Mouse (Mus musculus) cerebellum, adult 8-10 months (tissue): ENCODE data around the gene Csnk1g1.

Experiments
- DNase-seq: peaks from one replicate; pipeline ENCODE4 v3.0.0; 2022

Csnk1g1 gene

DNA sequence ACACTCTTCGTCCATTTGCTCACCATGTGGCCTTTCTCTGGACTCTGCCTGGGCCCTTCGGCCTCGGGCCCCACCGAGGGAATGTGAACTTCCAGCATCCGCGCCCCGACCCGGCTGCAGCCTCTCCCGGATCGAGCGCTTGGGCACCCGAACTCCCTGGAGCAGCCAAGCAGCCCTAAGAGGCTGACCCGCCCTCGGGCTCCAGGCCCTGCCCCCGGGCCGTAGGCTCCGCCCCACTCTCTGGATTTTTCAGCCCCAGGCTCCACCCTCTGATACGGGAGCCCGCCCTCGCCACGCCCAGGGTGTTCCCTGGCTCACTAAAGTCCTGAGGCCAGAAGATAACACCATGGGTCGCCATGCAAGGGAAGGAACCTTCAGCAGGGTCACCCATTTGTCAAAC is 160.9 kb downstream of the Csnk1g1 start, which contains the start of gene Snx22:
TSS of gene Snx22 (minus strand) at position 137 of the 400 bp plus-strand sequence.
- DNase-seq, result peak; percentile 85

GRCm38 (mm10) chr9:66070151-66070550 is 161.4 kb downstream of the Csnk1g1 start:
- DNase-seq, result no peak

DNA sequence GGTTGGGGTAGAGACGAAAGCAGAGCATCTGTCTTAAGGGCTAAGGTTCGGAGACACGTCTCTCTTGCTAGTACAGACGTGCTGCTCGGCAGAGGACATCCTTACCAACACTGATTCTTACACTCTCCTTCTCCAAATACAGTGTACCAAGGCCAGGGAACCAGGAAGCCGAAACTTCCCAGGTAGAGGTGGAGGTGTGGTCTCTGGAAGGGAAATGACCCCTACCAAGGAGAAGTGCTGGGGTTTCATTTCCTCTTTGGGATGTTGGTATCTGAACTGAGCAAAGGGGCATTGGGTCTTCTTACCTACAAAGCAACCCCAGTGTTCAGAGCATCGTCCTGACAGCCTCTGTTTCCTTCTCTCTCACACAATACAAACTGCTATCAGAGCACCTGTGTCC is 164.0 kb downstream of the Csnk1g1 start:
- no peak for DNase-seq

DNA sequence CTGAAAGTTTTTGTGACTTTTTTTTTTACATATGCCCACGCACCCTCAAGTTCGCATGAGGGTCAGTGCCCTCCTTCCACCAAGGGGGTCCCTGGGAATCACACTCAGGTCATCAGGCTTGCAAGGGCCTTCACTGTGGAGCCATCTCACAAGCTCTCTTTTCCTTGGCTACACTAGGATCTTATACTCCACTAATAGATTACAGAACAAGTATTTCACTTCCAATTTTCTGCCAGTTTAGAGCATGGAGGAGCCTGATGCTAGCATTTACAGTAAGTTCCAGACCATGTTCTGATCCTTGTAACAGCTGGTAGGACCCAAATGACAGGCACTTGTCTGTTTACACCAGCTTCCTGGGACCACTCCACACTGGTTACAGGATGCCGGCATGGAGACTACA is 169.3 kb downstream of the Csnk1g1 start:
- DNase-seq, result no peak

- no peak for DNase-seq
Observed at GRCm38 (mm10) chr9:66078493-66078892, 169.8 kb downstream of the Csnk1g1 start.

DNA sequence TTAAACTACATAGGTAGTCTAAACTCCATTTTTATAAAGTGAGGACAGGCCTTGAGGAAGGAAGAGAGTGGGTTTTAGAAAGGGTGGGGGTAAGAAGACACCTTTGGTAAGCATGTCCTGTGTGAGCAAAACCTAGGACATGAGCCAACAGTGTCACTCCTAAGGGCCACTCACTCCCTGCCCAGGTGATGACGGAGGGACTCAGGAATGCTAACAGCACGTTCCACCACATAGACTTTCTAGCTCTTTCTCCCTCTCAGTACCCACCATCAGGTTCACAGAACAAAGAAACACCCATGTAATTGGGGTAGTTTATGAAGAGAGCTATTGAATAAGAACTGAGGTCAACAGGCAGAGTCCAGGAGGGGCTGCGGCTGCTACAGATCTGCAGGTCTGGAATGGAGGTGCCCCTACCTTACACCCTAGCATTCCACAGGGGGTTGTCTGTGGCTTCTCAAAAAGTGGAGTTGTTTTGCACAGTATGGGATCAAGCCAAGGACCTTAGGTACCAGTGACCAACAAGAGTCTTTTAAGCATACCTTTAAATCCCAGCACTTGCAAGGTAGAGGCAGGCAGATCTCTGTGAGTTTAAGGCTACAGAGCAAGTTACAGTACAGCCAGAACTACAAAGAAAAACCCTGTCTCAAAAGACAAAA is 172.2 kb downstream of the Csnk1g1 start:
- no peak for DNase-seq

- DNase-seq, result no peak
Observed at GRCm38 (mm10) chr9:66081999-66082398, 173.3 kb downstream of the Csnk1g1 start.

GRCm38 (mm10) chr9:66084171-66084570 is 175.4 kb downstream of the Csnk1g1 start:
- DNase-seq, result no peak

GRCm38 (mm10) chr9:66087062-66087461 is 178.3 kb downstream of the Csnk1g1 start:
- DNase-seq, result no peak

DNA sequence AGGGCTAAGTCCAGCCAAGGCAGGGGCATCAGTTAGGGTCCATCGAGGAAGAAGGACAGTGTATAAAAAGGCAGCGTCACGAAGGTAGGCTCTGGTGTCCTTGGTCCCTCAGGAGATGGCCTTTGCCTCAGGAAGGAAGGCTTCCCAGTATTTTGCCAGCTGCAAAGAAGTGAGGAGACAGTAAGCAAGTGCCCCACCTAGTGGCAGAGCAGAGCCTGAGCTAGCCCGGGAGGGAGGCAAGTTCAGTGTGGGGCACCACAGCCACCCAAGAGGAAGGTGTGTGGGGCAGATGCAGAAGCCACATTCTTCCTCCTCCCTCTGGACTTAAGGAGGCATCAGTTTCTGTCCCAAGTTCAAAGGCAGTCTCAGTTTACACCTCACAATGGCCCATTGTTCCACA is 179.7 kb downstream of the Csnk1g1 start:
- peak; percentile 41 for DNase-seq

DNA sequence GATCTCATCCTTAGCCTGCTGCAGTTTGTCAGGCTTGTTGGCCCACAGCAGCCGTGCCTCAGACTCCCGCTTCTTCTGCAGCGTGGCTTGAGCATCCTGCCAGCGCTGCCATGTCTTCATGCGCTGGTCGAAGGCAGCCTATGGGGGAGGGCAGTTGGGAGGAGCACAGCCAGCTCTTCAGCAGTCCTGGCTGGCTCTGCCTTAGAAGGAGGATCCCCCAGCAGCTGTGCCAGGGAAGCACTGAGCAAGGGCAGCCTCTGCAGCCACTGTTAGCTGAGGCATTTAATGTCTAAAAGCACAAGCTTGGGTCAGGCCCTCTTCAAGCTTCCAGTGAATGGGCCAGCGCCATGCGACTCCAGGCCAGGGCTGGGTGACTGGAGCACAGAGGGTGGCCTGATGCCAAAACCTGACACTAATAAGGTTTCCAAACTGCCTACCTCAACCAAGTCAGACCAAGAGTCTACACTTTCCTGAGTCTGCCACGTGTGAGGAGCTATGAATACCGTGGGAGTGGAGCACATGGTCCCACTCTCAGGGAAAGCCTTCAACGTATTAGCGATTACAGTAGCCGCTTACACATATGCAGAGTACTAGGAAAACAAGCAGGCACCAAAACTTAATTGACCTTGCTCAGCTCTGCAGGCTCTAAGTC is 182.0 kb downstream of the Csnk1g1 start:
- DNase-seq, result no peak

DNA sequence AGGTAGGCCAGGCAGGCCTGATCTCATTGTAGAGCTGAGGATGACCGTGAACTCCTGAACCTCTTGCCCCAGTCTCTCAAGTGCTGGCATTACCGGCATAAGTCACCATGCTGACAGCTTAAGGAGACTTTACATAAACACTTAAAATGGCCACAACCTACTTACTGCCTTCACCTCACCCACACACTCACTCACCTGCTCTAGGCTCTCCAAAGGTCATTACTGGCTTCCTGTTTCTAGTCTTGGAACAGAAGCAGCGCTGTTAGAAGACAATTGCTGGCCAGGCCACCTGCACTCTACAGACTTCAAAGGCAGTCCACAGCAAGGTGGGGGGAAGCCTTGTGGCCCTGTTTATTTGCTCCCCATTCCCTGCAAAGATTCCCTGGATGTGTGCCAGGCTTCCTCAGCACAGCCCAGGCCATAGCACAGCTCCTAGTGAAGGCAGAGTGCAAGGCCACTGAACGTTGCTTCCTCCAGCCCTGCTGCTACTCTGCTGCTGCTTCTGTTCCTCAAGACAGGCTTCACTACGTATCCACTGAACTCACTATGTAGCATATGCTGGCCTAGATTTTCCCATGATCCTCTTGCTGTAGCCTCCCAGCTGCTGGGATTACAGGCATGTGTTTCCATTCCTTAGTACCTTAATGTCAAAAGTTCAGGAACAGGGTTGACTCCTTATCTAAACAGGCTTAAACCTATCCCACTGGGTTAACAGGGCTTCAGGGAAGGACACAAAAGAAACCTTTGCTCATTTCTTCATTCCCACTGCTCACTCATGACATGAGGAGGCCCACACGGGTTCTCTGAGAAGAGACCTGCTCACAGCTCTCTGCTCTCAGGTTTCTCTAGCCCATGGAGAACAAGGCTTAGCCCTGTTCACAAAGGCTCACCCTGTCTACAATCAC is 182.9 kb downstream of the Csnk1g1 start:
- no peak for DNase-seq

GRCm38 (mm10) chr9:66092664-66093063 is 183.9 kb downstream of the Csnk1g1 start:
- DNase-seq, result no peak
